Mouse (Mus musculus) heart, embryonic 16.5 days (tissue): ENCODE results near the gene Senp7. TPM values are rescaled to one million over a fixed set of nuclear protein-coding genes. Genes with fewer than 3 reads are reported as not detected.
"Not testable (repeated sequence)": the region's sequence is repeated elsewhere in the genome, so short reads cannot be mapped to it uniquely, and the experiment has no call there.

Source experiments
- ATAC-seq: fragments of 200-750 bp; cut with Nextera tagmentation; replicated peaks from 2 replicates; pipeline ENCODE4 v1.8.0; 2017; ENCODE audit warnings: moderate number of reproducible peaks; ENCODE audit not compliant: insufficient read depth, low FRiP score; ENCODE audit errors: extremely low read depth
- H3K27ac ChIP-seq: fragments of 300-500 bp; sonication (generic); 2 replicates; pipeline ENCODE4 v1.5.1; 2014; ENCODE audit warnings: mild to moderate bottlenecking, low read length, control low read depth, moderate library complexity
- H3K27me3 ChIP-seq: fragments of 300-500 bp; sonication (generic); 2 replicates; pipeline ENCODE4 v1.6.1; 2014; ENCODE audit warnings: low read length, mixed read lengths; ENCODE audit not compliant: control insufficient read depth, insufficient read depth
- H3K36me3 ChIP-seq: fragments of 300-500 bp; sonication (generic); 2 replicates; pipeline ENCODE4 v1.6.1; 2014; ENCODE audit not compliant: control insufficient read depth, insufficient read depth
- H3K4me1 ChIP-seq: fragments of 300-500 bp; sonication (generic); 2 replicates; pipeline ENCODE4 v1.6.1; 2014; ENCODE audit warnings: low read length, mixed read lengths; ENCODE audit not compliant: control insufficient read depth, insufficient read depth
- H3K4me2 ChIP-seq: fragments of 300-500 bp; sonication (generic); 2 replicates; pipeline ENCODE4 v1.6.1; 2014; ENCODE audit warnings: low read depth, mild to moderate bottlenecking, control low read depth, low read length
- H3K4me3 ChIP-seq: fragments of 300-500 bp; sonication (generic); 2 replicates; pipeline ENCODE4 v1.5.1; 2014; ENCODE audit warnings: mild to moderate bottlenecking, control low read depth, low read length
- H3K9ac ChIP-seq: fragments of 300-500 bp; sonication (generic); 2 replicates; pipeline ENCODE4 v1.6.1; 2014; ENCODE audit warnings: low read length, control low read depth
- H3K9me3 ChIP-seq: fragments of 300-500 bp; sonication (generic); replicated peaks from 2 replicates; pipeline ENCODE4 v1.6.1; 2016; ENCODE audit warnings: low read length; ENCODE audit not compliant: control insufficient read depth
- WGBS: fragments of 180-500 bp; shearing (Covaris S2); extraction: QIAGEN DNeasy Blood & Tissue Kit; methylation state at CpG from one replicate; pipeline ENCODE4 v1.1.7; 2014; 5-methylcytosine and 5-hydroxymethylcytosine counted together
- polyA plus RNA-seq: library from polyadenylated mRNA; unstranded; fragments of >200 nt; fragmentation: Nextera tagmentation; extraction: Ambion mirVana; gene quantifications from 2 replicates; pipeline ENCODE4 v1.2.1, GENCODE M21; 2015

Senp7 gene
- polyA plus RNA-seq, 1 experiment from 2014 or later, result 16.7 TPM

DNA sequence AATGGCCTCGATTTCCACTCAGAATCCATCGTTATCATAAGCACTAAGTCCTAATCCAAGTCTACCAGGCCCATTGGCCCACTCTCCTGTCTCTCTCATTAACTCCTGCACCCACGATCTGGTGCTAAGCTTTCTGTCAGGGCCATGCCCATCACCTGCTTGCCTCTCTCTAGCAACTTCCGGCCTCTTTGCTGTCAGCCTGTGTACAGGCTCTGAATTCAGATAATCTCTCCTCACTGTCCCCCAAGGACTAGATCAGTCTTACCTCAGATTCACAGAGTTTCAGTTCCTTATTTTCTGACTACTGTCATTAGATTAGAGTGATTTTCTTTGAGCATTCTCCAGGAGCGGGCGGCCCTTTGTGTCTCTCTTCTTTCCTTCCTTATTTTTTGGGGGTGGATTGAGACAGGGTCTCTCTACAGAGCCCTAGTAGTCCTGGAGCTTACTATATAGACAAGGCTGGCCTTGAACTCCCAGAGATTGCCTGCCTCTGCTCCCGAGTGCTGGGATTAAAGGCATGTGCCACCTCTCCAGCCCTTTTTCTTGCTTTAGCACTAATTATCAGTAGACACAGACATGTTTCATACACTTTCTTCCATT lies 14.0 kb downstream of the Senp7 start:
- Histone ChIP-seq H3K4me3 (no peak overlapping the region), H3K27me3 (no peaks in the 10 kb centered on the region), H3K36me3 (no peaks in the 10 kb centered on the region), H3K9me3 (no peaks in the 10 kb centered on the region), H3K4me1 (no peaks in the 10 kb centered on the region), H3K4me2 (no peak overlapping the region), H3K27ac (no peak overlapping the region), H3K9ac (no peak overlapping the region)
- no peak for ATAC-seq
- 66% methylated on average over 7 of the region's 7 CpGs for WGBS

DNA sequence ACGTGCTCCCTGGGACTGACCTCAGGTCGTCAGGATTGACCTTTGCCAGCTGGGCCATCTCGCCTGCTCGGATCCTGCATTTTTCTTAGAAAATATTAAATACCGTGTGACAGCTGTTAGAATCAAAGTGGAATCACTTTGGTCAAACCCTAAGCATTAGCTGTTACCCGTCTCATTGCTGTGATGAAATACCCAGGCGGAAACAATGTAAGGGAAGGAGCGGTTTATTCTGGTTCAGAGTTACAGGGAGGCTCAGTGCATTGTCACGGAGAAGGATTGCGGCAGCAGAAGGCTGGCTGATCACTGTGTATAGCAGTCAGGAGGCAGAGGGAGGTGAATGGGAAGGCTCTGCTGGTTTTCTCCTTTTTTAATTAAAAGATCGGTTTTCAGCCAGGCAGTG lies 14.8 kb downstream of the Senp7 start:
- WGBS, result 71% methylated on average over 11 of the region's 11 CpGs
- H3K9ac ChIP-seq, result no peak overlapping the region
- H3K4me1 ChIP-seq, result no peaks in the 10 kb centered on the region
- H3K9me3 ChIP-seq, result no peaks in the 10 kb centered on the region
- H3K4me2 ChIP-seq, result no peak overlapping the region
- ATAC-seq, result no peak
- no peak overlapping the region for H3K27ac ChIP-seq
- no peak overlapping the region for H3K4me3 ChIP-seq
- no peaks in the 10 kb centered on the region for H3K27me3 ChIP-seq
- H3K36me3 ChIP-seq, result no peaks in the 10 kb centered on the region

DNA sequence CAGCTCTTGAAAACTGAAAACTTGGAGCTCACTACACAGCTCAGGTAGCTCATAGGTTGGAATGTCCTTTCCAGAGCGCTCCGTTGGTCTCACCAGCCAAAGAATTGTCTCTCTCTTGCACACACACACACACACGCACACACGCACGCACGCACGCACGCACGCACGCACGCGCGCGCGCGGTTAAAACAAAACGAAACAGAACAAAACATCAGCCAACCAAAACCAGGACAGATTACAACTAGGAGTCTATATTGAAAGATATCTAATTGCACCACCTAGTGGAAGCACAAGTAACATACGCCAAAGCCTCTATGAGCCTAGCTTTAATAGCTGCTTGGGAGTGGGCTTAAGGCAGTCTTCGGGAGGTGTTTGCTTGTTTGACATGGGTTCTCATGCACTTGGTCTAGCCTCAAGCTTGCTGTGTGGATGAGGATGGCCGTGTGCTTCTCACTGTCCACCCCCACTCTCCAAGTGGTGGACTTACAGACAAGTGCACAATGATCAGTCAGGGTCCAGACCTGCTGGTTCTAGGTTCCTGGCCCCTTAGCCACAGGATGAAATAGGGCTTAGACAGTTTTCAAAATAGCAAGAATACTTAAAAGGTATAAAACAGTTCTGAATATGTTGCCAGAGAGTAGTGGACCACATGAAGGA lies 16.3 kb downstream of the Senp7 start:
- 3% methylated on average over 20 of the region's 20 CpGs for WGBS
- peak; percentile 92 for ATAC-seq
- H3K27ac ChIP-seq, result 0 out of 2 replicates have a peak overlapping the region, but pooled peaks have one; percentile 45

DNA sequence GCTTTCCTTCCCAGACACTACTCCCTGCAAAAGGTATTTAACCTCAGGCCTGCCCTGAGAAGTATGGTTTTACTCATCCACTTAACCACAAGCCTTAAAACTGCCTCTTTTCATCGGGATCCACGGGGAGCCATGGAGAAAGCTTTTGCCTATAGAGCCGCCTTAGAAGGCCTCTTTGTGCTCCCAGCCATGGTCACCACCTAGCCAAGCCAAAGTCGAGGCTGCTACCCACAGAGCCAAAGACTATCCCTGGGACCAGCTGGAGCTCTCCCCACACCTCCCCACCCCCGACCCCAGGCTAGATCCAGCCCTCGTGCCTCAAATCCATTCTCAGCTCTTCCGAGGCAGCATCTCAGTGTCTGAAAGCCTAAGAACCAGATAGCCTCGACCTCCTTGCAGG lies 18.0 kb downstream of the Senp7 start:
- H3K9me3 ChIP-seq, result no peaks in the 10 kb centered on the region
- ATAC-seq, result no peak
- H3K36me3 ChIP-seq, result no peaks in the 10 kb centered on the region
- no peaks in the 10 kb centered on the region for H3K4me1 ChIP-seq
- no peak overlapping the region for H3K9ac ChIP-seq
- H3K4me2 ChIP-seq, result no peak overlapping the region
- no peak overlapping the region for H3K27ac ChIP-seq
- no peaks in the 10 kb centered on the region for H3K27me3 ChIP-seq
- 42% methylated on average over 8 of the region's 8 CpGs for WGBS
- H3K4me3 ChIP-seq, result no peak overlapping the region

More for the DNA sequence above, 16.3 kb downstream of the Senp7 start:
- no peaks in the 10 kb centered on the region for H3K36me3 ChIP-seq
- no peaks in the 10 kb centered on the region for H3K9me3 ChIP-seq
- H3K9ac ChIP-seq, result peak overlapping the region; percentile 71
- H3K4me3 ChIP-seq, result peak overlapping the region; percentile 64
- peak overlapping the region; percentile 74 for H3K4me2 ChIP-seq
- no peaks in the 10 kb centered on the region for H3K4me1 ChIP-seq
- H3K27me3 ChIP-seq, result no peaks in the 10 kb centered on the region

- Histone ChIP-seq H3K4me1 (no peaks in the 10 kb centered on the region), H3K27ac (no peak overlapping the region), H3K36me3 (no peaks in the 10 kb centered on the region), H3K27me3 (no peaks in the 10 kb centered on the region), H3K9ac (no peak overlapping the region), H3K4me3 (no peak overlapping the region), H3K9me3 (no peaks in the 10 kb centered on the region), H3K4me2 (no peak overlapping the region)
- 82% methylated on average over 6 of the region's 6 CpGs for WGBS
- ATAC-seq, result no peak
These were observed 20.5 kb downstream of the Senp7 start for GRCm38 (mm10) chr16:56068523-56069070.

GRCm38 (mm10) chr16:56071317-56072232 lies 23.4 kb downstream of the Senp7 start:
- no peak overlapping the region for H3K4me3 ChIP-seq
- no peak overlapping the region for H3K9ac ChIP-seq
- no peaks in the 10 kb centered on the region for H3K36me3 ChIP-seq
- no peak overlapping the region for H3K27ac ChIP-seq
- no peaks in the 10 kb centered on the region for H3K27me3 ChIP-seq
- peaks cover 4% of the 10 kb centered on the region for H3K4me1 ChIP-seq
- 40% methylated on average over 5 of the region's 5 CpGs for WGBS
- no peaks in the 10 kb centered on the region for H3K9me3 ChIP-seq
- ATAC-seq, result no peak
- H3K4me2 ChIP-seq, result no peak overlapping the region

DNA sequence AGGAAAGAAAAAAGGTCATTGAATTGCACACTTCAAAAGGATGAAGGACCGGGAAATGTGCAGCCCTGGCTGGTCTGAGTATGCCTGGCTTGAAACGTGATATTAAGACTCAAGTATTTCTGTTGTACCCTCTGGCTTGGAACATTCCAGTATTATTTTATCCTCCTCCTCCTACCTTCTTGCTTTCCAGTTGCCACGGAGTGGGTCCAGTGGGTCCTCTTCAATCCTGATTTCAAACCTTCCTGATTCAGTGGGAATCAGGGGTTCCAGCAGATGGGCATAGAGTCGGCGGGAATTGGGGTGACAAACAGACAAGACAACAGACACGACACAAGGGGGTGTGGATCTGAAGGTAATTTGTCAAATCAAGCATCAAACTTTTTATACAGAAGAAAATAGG lies 24.4 kb downstream of the Senp7 start:
- Histone ChIP-seq H3K27me3 (no peaks in the 10 kb centered on the region), H3K4me3 (no peak overlapping the region), H3K9me3 (no peaks in the 10 kb centered on the region), H3K4me2 (no peak overlapping the region), H3K9ac (no peak overlapping the region), H3K36me3 (no peaks in the 10 kb centered on the region), H3K4me1 (peaks cover 8% of the 10 kb centered on the region), H3K27ac (no peak overlapping the region)
- WGBS, result 73% methylated on average over 6 of the region's 6 CpGs
- ATAC-seq, result no peak

- H3K4me2 ChIP-seq, ATAC-seq, H3K27ac ChIP-seq, H3K4me1 ChIP-seq, H3K36me3 ChIP-seq, H3K27me3 ChIP-seq, H3K4me3 ChIP-seq, H3K9me3 ChIP-seq, H3K9ac ChIP-seq: not testable (repeated sequence)
- WGBS, result 88% methylated on average over 6 of the region's 6 CpGs
These were observed 25.0 kb downstream of the Senp7 start for GRCm38 (mm10) chr16:56073150-56073549.
